Mouse (Mus musculus): ENCODE data around the gene Zfp968.
"Not testable (repeated sequence)": the region's sequence is repeated elsewhere in the genome, so short reads cannot be mapped to it uniquely, and the experiment has no call there.

Zfp968 gene

DNA sequence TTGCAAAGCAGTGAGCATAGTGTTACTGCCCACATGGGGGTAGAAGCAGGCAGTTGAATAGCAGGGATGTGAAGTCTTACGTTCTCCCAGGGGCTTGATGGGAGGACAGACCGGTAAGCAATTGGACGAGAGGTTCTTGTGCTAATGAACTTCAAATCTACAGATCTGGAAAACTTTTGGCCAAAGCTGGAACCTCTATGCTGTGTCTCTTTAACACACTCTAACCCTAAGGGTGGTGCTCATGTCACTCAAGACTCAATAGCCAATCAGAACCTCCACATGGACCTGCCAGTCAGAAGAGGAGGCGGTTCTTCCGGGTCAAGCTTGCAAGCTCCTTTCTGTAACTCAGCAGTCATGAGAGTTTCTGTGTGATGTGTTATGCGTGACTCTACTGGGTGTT is at the start of gene Zfp968:
Gene Zfp968 (plus strand): TSS at position 301 of the 400 bp plus-strand sequence.
- DNase-seq (ENCODE audit: low spot score): not testable (repeated sequence)

DNA sequence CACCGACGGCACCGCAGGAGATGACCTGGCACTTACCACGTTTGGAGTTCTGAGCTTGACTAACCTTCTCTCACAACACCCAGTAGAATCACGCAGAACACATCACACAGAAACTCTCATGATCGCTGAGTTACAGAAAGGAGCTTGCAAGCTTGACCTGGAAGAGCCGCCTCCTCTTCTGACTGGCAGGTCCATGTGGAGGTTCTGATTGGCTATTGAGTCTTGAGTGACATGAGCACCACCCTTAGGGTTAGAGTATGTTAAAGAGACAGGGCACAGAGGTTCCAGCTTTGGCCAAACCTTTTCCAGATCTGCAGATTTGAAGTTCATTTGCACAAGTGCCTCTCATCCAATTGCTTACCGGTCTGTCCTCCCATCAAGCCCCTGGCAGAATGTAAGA is 34.1 kb upstream of the Zfp968 start, which contains the start of gene Gm4631:
Gene Gm4631 (minus strand): TSS at position 101 of the 400 bp plus-strand sequence.
- not testable (repeated sequence) for DNase-seq (ENCODE audit: low spot score)

All from ovary, postnatal 36 days (tissue).